Mouse (Mus musculus) left cerebral cortex, adult 2 months (tissue): ENCODE results near the gene Lpin2. TPM values are rescaled to one million over a fixed set of nuclear protein-coding genes. Genes with fewer than 3 reads are reported as not detected.

Experiments
- DNase-seq, 2 experiments: peaks; one replicate each; pipeline ENCODE4 v3.0.0; 2021 to 2022; ENCODE audit warnings: low spot score in 2 of 2, mixed read lengths in 1 of 2; ENCODE audit errors: extremely low spot score in 1 of 2
- H3K27ac ChIP-seq: fragments of 200-600 bp; 2 replicates; pipeline ENCODE4 v1.8.1; 2022
- H3K4me3 ChIP-seq: fragments of 200-600 bp; 2 replicates; pipeline ENCODE4 v1.8.1; 2022
- CTCF ChIP-seq: fragments of 200-600 bp; IDR thresholded peaks from 2 replicates; pipeline ENCODE4 v1.8.1; 2022; ENCODE audit warnings: antibody characterized with exemption, mild to moderate bottlenecking, moderate library complexity
- intact Hi-C: fragments of 180-260 bp; cut with DNase I; formaldehyde crosslinking; loops from one replicate; pipeline ENCODE4 v1.15.1; 2025
- total RNA-seq, 2 experiments: library from RNA; stranded (reverse); gene quantifications; 2 replicates each; pipeline ENCODE4 v1.2.3; 2021

The Lpin2 gene
- total RNA-seq, 2 experiments from 2014 or later, result 85.2 to 86.5 TPM

GRCm38 (mm10) chr17:71224521-71224920, 42.2 kb downstream of the Lpin2 start:
- DNase-seq, result no peak
- intact Hi-C loops, result no loop called here
- H3K27ac ChIP-seq, result no peak overlapping the region
- TF ChIP-seq CTCF, result no peak
- H3K4me3 ChIP-seq, result no peak overlapping the region

GRCm38 (mm10) chr17:71225091-71225490, 42.7 kb downstream of the Lpin2 start:
- TF ChIP-seq CTCF, result peak; percentile 58
- intact Hi-C loops, result no loop called here
- DNase-seq, result no peak

GRCm38 (mm10) chr17:71227128-71227895, 45.0 kb downstream of the Lpin2 start:
- TF ChIP-seq CTCF, result peak; percentile 24
- intact Hi-C loops, result no loop called here
- Histone ChIP-seq H3K4me3 (no peak overlapping the region), H3K27ac (no peak overlapping the region)
- DNase-seq, result no peak

More at GRCm38 (mm10) chr17:71225091-71225490, 42.7 kb downstream of the Lpin2 start:
- no peak overlapping the region for H3K4me3 ChIP-seq
- no peak overlapping the region for H3K27ac ChIP-seq

- DNase-seq, result no peak
- no peak for TF ChIP-seq CTCF
- intact Hi-C loops, result no loop called here
- no peak overlapping the region for H3K4me3 ChIP-seq
- H3K27ac ChIP-seq, result no peak overlapping the region
These were observed 46.3 kb downstream of the Lpin2 start for GRCm38 (mm10) chr17:71228651-71229050.

- no peak for DNase-seq
- Histone ChIP-seq H3K4me3 (no peak overlapping the region), H3K27ac (no peak overlapping the region)
- TF ChIP-seq CTCF, result peak; percentile 64
- intact Hi-C loops, result loop anchor here (5.0 kb wide), 1 partner anchor 228 kb away; the partner anchor contains the start of genes Myl12a and Myom1
These were observed 47.8 kb downstream of the Lpin2 start for GRCm38 (mm10) chr17:71230108-71230709.

GRCm38 (mm10) chr17:71231998-71232397, 49.6 kb downstream of the Lpin2 start:
- no peak for TF ChIP-seq CTCF
- intact Hi-C loops, result loop anchor here (5.0 kb wide), 1 partner anchor 230 kb away; the partner anchor contains the start of genes Myl12a and Myom1
- H3K27ac ChIP-seq, result no peak overlapping the region
- H3K4me3 ChIP-seq, result no peak overlapping the region
- DNase-seq, result no peak

- no peak for TF ChIP-seq CTCF
- intact Hi-C loops, result loop anchor here (5.0 kb wide), 1 partner anchor 231 kb away; the partner anchor contains the start of genes Myl12a and Myom1
- Histone ChIP-seq H3K4me3 (no peak overlapping the region), H3K27ac (no peak overlapping the region)
- DNase-seq, result no peak
These were observed 50.9 kb downstream of the Lpin2 start for GRCm38 (mm10) chr17:71233210-71233609.

- intact Hi-C loops, result loop anchor here (5.0 kb wide), 1 partner anchor 232 kb away; the partner anchor contains the start of genes Myl12a and Myom1
- no peak for DNase-seq
- TF ChIP-seq CTCF, result no peak
- H3K4me3 ChIP-seq, result no peak overlapping the region
- no peak overlapping the region for H3K27ac ChIP-seq
These were observed 51.8 kb downstream of the Lpin2 start for GRCm38 (mm10) chr17:71234041-71234594.

- intact Hi-C loops, result no loop called here
These were observed 53.0 kb downstream of the Lpin2 start for GRCm38 (mm10) chr17:71235229-71235958.

GRCm38 (mm10) chr17:71238494-71238893, 56.1 kb downstream of the Lpin2 start:
- intact Hi-C loops, result no loop called here
- no peak overlapping the region for H3K27ac ChIP-seq
- no peak overlapping the region for H3K4me3 ChIP-seq
- no peak for TF ChIP-seq CTCF
- DNase-seq, result no peak

More at GRCm38 (mm10) chr17:71235229-71235958, 53.0 kb downstream of the Lpin2 start:
- no peak overlapping the region for H3K4me3 ChIP-seq
- DNase-seq, result no peak
- no peak for TF ChIP-seq CTCF
- no peak overlapping the region for H3K27ac ChIP-seq

GRCm38 (mm10) chr17:71240811-71241210, 58.5 kb downstream of the Lpin2 start:
- Histone ChIP-seq H3K4me3 (no peak overlapping the region), H3K27ac (no peak overlapping the region)
- intact Hi-C loops, result no loop called here
- no peak for TF ChIP-seq CTCF
- no peak for DNase-seq
